Mouse (Mus musculus) right cerebral cortex, postnatal 36 days (tissue): ENCODE data around the gene Pxylp1.
A peak's percentile ranks its signal among the peaks of the same experiment; 100 is the strongest.

Experiments
- DNase-seq, 2 experiments: peaks; one replicate each; pipeline ENCODE4 v3.0.0; 2022; ENCODE audit warnings: low spot score in 2 of 2, mixed read lengths in 1 of 2

Pxylp1 gene

DNA sequence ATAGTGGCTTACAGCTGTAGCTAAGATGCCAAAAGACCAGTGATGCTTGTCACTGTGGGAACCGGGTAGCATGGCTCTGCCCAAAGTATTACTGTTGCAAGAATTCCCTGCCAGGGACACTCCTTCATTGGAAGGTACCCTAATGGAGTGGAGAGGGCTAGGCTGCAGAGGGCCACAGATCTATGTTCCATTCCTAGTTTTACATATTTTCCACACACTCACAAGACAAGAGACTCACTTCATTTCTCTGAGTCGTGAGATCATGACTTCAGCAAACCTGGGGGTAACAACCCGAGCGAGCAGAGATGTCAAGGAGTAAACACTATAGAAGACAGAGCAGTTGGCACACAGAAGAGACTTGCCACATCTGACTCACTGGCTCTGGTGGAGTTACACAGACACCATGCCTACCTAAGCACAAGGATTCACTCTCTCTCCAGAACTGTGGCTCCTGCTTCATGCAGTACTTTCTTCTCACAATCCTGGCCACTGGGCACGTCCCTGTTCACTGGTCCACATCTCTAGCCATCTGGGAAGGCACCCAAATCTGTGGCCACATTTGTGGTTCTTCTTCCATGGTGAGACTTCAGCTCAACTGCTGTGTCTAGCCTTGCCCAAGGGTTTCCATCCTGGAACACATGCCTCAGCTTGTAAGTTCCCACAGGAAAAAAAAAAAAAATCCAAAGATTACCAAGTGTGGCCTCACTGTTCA lies 31.9 kb downstream of the Pxylp1 start:
- DNase-seq = no peak

- no peak for DNase-seq
Measured at GRCm38 (mm10) chr9:96859027-96859426, 33.4 kb downstream of the Pxylp1 start.

DNA sequence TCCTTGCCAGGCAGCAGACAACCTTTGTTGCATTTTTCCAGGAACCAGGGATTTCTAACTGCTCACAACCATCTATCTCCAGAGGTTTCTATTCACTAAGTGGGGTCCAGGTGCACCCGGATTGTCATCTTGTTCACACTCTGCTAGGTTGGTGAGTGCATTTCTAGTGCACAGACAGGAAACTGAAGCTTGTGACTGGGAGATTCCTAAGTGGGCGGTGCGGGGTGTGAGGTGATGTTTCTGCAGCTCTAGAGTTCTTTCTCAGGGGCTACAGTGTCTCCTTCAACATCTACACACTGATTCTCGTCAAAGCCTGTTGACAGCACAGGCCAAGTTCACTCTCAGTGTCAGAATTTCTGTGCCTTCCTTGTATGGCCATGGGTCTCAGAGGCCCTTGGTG lies 34.6 kb downstream of the Pxylp1 start:
- DNase-seq = no peak

GRCm38 (mm10) chr9:96853300-96854186 lies 38.9 kb downstream of the Pxylp1 start:
- DNase-seq = no peak

- DNase-seq = peak in 1 of 2 experiments; percentile 78
Measured at GRCm38 (mm10) chr9:96851634-96852033, 40.8 kb downstream of the Pxylp1 start.

DNA sequence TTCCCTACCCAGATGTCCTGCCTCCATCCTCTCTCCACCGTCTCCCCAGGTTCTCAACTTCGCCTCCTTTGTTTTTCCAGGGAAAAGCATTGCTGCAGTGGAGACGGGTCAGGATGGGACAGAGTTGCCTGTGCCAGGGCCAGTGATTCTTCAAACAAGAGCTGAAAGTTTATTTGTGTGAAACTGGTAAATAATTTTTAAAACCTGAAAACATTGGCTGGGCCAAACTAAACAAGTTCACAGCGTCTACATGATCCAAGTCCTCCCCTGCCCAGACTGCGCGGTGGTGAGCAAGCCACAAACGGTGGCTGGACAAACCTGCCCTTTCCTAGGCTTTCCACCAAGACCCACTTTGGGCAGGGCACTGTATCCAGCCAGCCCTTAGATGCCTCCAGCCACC lies 41.4 kb downstream of the Pxylp1 start:
- DNase-seq = no peak

- DNase-seq = no peak
Measured at GRCm38 (mm10) chr9:96849012-96849411, 43.5 kb downstream of the Pxylp1 start.

DNA sequence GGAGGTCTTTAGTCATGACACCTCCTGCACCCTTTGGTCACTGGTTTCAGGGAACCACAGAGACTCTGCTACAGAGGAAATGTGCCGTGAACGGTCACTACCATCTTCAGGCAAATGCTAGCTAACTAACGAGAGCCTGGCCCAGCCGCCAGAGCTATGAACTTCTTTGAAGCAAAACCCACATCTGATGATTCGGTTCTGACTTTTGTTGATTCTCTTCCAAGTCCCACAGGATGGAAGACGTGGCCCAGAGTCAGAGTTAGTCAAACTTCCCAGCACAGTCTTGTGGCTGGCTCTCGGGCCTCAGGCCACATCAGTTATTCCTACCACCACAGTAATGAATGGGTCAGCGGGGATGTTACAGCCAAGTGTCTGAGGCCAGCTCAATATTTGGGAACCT lies 46.1 kb downstream of the Pxylp1 start:
- DNase-seq = no peak

DNA sequence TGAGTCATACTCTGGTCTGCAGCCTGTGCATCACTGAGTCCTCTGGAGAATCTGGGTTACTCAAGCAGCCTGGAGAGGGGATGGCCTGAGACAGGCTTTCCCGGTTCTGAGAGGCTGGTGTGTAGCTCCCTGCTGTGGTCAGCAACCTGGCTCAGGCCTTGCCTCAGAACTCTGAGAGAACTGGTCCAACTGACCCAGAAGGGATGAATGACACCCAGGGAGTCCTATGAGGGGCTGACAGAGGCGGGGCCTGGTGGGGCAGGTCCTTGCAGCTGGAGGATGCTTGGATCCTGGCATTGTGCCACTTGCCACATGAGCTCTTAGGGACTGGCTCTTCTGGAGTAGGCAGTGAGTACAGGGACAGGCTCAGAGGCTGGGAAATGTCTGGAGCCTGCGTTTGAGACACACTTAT lies 47.7 kb downstream of the Pxylp1 start:
- DNase-seq = peak in 1 of 2 experiments; percentile 59

DNA sequence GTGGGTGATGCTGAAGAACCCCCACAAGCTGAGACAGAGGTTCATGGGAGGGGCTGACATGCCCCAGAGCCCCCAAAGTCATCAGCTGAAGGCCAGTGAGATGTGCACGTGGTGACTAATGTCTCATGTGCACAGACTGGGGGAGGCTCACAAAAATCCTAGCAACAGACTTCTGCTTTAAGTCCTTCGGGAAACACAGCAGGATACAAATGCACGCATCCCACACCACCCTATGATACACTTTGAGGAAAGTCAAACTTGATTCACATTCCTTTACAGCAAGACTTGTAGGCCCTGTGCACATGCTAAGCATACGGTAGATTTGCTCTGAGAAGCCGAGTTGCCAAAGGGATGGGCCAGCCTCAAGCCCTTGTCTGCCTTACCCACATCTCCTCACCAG lies 53.1 kb downstream of the Pxylp1 start:
- DNase-seq = peak in 1 of 2 experiments; percentile 42

DNA sequence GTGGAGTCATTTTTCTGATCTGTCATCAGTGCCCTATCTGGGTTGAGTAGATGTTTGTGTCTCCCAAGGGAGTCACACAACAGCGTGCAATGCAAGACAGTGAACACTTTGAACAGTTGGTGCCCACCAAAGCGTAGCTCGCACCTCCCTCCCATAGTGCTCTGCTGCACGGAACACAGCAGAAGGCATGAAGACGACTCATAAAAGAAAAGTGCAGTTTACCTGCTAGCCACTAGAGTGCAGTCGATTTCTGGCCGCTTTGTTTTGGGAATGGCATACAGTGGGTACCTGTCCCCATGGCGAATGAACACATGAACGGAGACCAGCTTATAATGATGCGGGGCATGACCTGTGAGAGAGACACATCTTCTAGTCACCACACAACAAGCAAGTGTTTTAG lies 53.6 kb downstream of the Pxylp1 start:
- no peak for DNase-seq

DNA sequence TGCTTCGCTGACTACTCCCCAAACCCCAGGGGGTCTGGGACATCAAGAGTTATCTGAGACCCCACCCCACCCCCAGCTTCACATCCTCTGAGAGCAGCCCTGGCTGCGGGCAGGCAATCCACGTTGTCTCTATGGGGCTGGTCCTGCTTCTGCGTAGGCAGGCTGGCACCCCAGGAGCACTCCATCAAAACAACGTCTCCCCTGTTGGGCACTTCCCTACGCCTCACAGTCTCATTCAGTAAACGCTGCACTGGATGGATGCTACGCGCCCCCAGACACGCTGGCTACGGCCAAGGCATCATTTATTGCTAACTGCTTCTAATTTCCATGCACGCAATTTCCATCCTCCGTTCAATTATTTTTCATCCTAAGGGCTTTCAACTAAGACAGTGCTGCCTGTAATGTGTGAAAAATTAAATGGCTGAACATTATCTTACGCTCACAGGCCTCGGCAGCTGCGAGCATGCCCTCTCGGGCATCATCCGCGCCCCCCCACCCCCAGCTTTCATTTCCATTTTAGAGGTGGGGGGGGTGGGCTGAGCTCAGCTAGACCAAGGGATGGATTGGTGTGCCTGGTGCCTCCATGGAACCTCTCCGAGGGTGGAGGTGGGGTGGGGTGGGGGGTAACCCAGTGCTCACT lies 54.6 kb downstream of the Pxylp1 start:
- no peak for DNase-seq

DNA sequence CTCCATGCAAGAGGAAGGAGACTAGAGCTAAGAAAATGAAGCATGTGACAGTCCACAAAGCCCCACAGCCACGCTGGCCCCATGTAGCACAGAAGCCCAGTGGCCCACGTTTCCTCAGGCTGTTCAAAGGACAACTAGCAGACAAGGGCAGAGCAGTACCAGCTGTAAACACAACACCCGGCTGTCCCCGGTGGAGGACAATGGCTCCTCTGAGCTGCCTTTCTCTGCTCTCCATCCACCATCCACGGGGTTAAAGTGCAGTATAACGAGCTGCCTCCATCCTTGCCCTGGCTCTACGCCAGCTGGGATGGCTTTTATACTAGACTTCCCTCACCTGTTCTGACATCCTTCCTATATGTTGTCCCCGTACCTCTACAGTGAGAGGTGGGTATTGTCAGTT lies 55.5 kb downstream of the Pxylp1 start:
- DNase-seq = no peak

- no peak for DNase-seq
Measured at GRCm38 (mm10) chr9:96835374-96835921, 57.0 kb downstream of the Pxylp1 start.

DNA sequence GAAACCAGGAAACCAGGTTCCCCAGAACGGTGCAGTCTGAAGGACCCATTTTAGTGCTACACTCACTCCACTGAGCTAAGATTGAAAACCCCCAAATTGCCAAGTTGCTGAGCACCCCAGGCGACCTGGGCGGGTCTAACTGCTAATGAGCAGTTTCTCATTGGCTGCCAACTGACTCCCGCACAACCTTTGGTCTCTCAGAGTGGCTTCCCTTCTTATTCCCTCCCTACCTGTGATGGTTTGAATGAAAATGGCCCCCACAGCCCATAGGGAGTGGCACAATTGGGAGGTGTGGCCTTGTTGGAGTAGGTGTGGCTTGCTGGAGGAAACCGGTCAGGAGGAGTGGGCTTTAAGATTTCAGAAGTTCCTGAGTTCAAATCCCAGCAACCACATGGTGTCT lies 58.9 kb downstream of the Pxylp1 start:
- no peak for DNase-seq

DNA sequence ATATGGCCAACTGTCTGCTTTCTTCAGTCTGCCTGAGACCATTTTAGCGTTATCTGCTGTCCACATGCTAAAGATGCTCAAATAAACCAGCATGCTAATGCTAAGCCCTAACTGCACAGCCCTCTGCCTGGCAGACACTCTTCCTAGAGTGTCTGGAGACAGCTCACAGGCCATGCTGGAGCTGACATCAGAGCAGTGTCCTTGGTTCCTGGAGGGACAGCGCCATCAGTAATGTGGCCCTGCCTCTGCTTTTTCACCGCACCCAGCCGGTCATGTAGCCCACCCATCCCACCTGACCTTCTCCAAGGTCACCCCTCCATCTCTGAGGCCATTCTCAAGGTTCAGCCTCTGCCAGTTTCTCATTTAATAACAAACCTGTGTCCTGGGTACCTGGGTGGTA lies 60.0 kb downstream of the Pxylp1 start:
- DNase-seq = no peak

GRCm38 (mm10) chr9:96830856-96831359 lies 61.6 kb downstream of the Pxylp1 start:
- no peak for DNase-seq

DNA sequence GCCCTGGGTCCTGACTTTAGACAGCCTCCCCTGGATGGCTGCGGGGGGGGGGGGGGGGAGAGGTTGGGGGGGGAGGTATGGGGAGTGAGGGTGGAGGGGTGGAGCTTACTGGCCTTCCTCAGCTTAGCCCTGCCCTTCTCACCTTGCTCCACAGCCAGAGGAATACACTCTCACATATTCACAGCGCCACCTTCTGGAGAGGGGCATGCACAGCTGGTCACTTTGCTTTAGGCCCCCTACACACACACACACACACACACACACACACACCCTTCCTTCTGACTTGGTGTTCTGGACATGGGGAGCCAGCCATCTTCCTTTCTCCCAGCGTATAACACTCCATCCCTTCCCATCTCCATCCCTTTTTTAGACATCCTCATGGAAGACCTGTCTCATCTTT lies 62.8 kb downstream of the Pxylp1 start:
- DNase-seq = no peak

DNA sequence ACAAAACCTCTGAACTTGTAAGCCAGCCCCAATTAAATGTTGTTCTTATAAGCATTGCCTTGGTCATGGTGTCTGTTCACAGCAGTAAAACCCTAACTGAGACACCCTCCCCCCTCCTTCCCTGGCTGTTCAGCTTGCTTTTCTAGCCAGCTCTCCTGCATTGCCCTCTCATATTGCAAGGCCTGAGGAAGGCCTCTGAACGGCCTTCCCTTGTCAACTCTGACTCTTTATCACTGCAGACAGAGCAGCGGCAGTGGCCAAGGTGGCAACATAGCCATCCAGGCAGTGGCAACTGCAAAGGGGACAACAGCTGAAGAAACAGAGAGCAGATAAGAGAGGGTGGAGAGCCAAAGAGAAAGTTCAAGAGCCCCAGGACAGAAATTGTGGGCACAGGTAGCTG lies 64.4 kb downstream of the Pxylp1 start:
- DNase-seq = no peak

GRCm38 (mm10) chr9:96827002-96827785 lies 65.3 kb downstream of the Pxylp1 start:
- DNase-seq = no peak

DNA sequence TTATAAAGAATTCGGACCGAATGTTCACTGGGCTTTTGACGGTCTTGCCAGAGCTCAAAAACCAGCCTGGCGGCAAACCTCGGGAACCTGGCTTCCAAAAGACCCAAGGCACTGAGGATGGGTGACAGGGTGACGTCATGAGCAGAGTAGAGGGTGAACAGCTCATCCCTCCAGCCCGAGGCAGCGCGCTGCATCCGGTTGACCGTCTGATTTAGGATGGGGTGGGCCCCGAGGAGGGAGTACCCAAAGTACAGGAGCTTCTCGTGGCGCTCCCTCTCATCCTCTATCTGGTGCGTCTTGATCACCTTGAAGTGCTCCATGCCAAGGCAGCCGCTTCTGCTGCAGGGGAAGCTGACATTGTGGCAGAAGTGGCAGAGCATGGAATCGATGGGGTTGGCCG lies 67.6 kb downstream of the Pxylp1 start:
- no peak for DNase-seq
